Mouse (Mus musculus) heart, postnatal 36 days (tissue): ENCODE data around the gene Hyou1. TPM values are rescaled to one million over a fixed set of nuclear protein-coding genes. Genes with fewer than 3 reads are reported as not detected.

Experiments
- DNase-seq, 2 experiments: peaks; one replicate each; pipeline ENCODE4 v3.0.0; 2021 to 2022
- intact Hi-C: fragments of 180-260 bp; cut with DNase I; formaldehyde crosslinking; loops from one replicate; pipeline ENCODE4 v1.15.1; 2025
- microRNA-seq, 2 experiments: library from miRNA; unstranded; fragments of <30 nt; microRNA quantifications; one replicate each; pipeline ENCODE4 v1.2.0; 2021; ENCODE audit warnings: borderline number of aligned reads in 2 of 2
- total RNA-seq, 2 experiments: library from RNA; stranded (reverse); gene quantifications; 2 replicates each; pipeline ENCODE4 v1.2.3; 2021

Hyou1 gene
- total RNA-seq, 2 experiments from 2014 or later: 46.0 to 68.1 TPM

GRCm38 (mm10) chr9:44435747-44436146, 56.5 kb downstream of the Hyou1 start:
- no peak for DNase-seq
- intact Hi-C loops: no loop called here

GRCm38 (mm10) chr9:44440961-44441360, 61.7 kb downstream of the Hyou1 start, which contains the start of gene Foxr1:
Gene Foxr1, minus strand, starts transcription at chr9:44441136.
- intact Hi-C loops: no loop called here

More at GRCm38 (mm10) chr9:44440961-44441360, 61.7 kb downstream of the Hyou1 start, which contains the start of gene Foxr1:
- no peak for DNase-seq

Small RNA genes lying within 50 kb of the gene (microRNA-seq; reads per million reads assigned to microRNA genes)
- gene Gm44335 (0 reads per million in 2 experiments), gene Mir7085 (2.0 to 2.2 reads per million in 2 experiments)

Other genes with a start within 250 kb of the Hyou1 start
- gene Mcam, start 245.0 kb upstream of the Hyou1 start, total RNA-seq: 10 to 100 TPM; 38.7 to 39.3 TPM
- gene Cbl, start 145.4 kb upstream of the Hyou1 start, total RNA-seq: 10 to 100 TPM; 17.7 to 22.6 TPM
- not detected for gene Ccdc153, start 138.8 kb upstream of the Hyou1 start, total RNA-seq
- gene Pdzd3, start 128.0 kb upstream of the Hyou1 start, total RNA-seq: 1 to 10 TPM; 3.5 to 4.3 TPM
- 10 to 100 TPM; 19.6 to 24.5 TPM for gene Nlrx1, start 110.9 kb upstream of the Hyou1 start, total RNA-seq
- under 1 TPM; 0.69 to 0.79 TPM for gene Abcg4, start 90.9 kb upstream of the Hyou1 start, total RNA-seq
- 1 to 10 TPM; 7.8 to 8.7 TPM for gene Hinfp, start 73.8 kb upstream of the Hyou1 start, total RNA-seq
- 10 to 100 TPM; 14.0 to 14.2 TPM for gene C2cd2l, start 59.2 kb upstream of the Hyou1 start, total RNA-seq
- gene Dpagt1, start 53.5 kb upstream of the Hyou1 start, total RNA-seq: 10 to 100 TPM; 18.6 to 22.4 TPM
- gene H2afx, start 44.8 kb upstream of the Hyou1 start, total RNA-seq: 10 to 100 TPM; 13.3 to 13.6 TPM
- 10 to 100 TPM; 41.1 to 49.8 TPM for gene Hmbs, start 35.3 kb upstream of the Hyou1 start, total RNA-seq
- gene Vps11, start 17.8 kb upstream of the Hyou1 start, total RNA-seq: 10 to 100 TPM; 16.8 to 18.8 TPM
- 10 to 100 TPM; 21.5 to 24.0 TPM for gene Slc37a4, start 17.4 kb downstream of the Hyou1 start, total RNA-seq
- gene Rps25, start 27.6 kb downstream of the Hyou1 start, total RNA-seq: 100 to 1,000 TPM; 793 to 858 TPM
- gene Trappc4, start 28.1 kb downstream of the Hyou1 start, total RNA-seq: 10 to 100 TPM; 33.0 to 36.3 TPM
- 1 to 10 TPM; 8.1 to 8.8 TPM for gene Ccdc84, start 39.1 kb downstream of the Hyou1 start, total RNA-seq
- gene Foxr1, start 61.6 kb downstream of the Hyou1 start, total RNA-seq: not detected
- not detected for gene Upk2, start 75.5 kb downstream of the Hyou1 start, total RNA-seq
- gene Bcl9l, start 103.3 kb downstream of the Hyou1 start, total RNA-seq: 10 to 100 TPM; 44.6 to 59.4 TPM
- under 1 TPM; 0.22 to 0.47 TPM for gene Cxcr5, start 182.4 kb downstream of the Hyou1 start, total RNA-seq
- 10 to 100 TPM; 82.0 to 85.0 TPM for gene Ddx6, start 225.4 kb downstream of the Hyou1 start, total RNA-seq